Mouse (Mus musculus): ENCODE measurements around the gene Rpl37. TPM values are rescaled to one million over a fixed set of nuclear protein-coding genes. Genes with fewer than 3 reads are reported as not detected.

The Rpl37 gene
- total RNA-seq, 2 experiments from 2014 or later: 526 to 531 TPM

DNA sequence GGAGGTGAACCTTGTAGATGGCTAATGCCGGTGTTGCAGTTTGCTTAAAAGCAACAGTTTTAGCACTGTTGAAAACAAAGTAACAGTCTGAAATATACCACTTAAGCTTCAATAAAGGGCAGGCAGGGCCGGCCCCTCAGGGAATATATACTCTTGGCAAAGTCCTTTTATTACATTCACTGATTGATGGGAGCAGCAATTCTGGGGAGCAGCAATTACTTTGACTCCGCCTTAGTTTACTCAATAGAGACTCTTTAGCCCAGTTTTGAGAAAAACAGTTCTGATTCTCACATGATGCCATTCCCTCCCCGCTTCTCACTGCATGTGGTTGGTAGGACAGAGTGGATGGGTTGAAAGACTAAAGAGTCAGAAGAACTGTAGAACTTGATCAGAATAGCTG, 32.7 kb downstream of the Rpl37 start:
- no peak for DNase-seq (ENCODE audit: low spot score in 2 of 2)

DNA sequence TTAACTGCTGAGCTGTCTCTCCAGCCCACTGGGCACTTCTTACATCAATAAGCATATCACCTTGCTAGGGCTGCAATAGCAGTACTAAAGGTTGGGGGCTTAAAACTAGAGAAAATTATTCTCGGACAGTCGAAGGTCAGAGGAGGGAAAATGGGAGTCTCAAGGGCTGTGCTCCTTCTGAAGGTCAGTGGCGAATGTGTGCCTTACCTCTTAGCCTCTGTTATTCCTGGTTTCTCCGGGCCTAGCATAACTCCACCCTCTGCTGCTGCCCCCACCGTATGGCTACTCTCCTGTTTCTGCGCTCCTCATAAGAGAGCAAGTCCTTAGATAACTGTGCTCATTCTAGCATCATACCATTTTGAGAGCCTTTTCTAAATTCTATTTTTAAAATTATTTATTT, 35.7 kb downstream of the Rpl37 start:
- DNase-seq (ENCODE audit: low spot score in 2 of 2): no peak

DNA sequence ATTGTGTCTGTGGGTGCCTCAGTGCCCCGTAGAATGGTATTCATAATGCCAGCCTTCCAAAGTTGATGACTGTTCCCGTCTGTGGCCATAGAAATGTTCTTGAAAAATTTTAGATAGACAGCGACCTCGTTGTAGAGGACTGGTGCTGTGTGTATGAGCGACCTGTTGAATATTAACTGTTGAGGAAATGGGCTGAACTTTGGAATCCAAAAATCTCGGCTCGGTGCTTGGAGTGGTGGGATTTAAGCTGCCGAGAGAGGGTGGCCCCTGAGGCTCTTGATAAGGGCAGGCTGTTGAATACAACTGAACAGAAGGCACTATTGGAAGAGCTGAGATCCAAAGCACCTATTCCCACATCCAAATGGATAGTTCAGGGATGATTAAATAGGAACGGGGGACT, 38.2 kb downstream of the Rpl37 start:
- DNase-seq (ENCODE audit: low spot score in 2 of 2): no peak

DNA sequence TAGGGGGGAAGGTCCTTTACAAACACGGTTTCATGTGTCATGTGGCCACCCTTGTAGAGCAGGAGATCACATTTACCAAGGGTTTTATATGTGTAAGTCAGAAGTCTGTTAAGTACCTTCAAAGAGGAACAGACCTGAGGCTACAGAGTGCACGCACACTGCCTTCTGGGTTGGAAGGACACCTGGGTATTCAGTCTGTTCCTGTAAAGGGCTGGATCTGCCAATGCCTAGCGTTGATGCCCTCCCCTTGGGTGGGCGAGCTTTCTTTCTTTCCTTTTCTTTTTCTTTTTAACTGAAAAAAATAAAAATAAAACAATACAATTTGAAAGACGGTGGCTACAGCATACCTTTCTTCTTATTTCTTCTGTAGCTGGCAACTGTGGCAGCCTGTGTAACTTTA, 38.6 kb downstream of the Rpl37 start:
- no peak for DNase-seq (ENCODE audit: low spot score in 2 of 2)

DNA sequence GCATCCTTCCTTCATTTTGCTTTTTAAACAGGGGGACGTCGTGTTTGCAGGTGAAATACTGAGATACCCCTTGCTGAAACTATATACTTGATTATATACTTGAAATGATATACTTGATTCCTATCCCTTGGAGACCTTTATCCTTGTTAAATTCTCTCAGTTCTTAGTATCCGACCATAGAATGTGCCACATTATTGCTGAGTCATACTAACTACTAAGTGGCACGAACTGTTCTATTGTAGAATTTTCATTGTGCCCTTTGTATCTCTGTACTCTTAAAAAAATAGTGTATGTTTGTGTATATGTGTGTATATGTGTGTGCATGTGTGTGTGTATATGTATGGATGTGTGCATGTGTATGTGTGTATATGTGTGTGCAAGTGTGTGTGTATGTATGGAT, 39.9 kb downstream of the Rpl37 start:
- DNase-seq (ENCODE audit: low spot score in 2 of 2): no peak

DNA sequence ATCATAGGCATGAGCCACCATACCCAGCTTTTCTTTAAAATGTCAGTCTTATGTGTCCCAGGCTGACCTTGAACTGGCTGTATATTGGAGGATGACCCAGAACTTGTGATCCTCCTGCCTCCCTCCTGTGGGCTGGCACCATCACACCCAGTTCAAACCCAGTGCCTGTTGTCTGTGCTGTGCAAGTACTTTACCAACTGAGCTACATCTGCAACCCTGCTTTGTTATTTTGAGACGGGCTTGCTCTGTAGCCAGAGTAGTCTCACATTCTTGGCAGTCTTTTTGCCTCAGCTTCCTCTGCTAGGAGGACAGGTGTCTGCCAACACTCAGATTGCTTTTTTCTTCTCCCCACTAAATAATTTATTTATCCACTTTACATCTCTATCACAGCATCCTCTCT, 40.9 kb downstream of the Rpl37 start:
- no peak for DNase-seq (ENCODE audit: low spot score in 2 of 2)

DNA sequence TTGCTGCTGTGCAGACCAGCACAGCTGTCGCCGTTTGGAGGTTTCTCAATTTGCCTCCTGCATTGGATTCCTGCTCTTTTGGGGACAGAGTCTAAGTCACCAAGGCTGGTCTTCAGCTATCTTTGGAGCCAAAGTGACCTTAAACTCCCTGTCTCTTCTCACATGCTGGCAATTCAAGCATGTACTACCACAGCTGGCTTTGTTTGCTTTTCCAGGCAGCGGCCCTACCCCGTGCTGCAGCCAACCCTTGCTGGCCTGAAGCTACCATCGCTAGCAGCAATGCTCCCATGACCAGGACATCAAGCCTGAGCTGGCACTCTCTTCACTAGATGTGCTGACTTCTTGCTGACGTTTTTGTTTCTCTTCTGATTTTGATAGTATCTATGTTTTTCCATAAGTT, 42.4 kb downstream of the Rpl37 start:
- no peak for DNase-seq (ENCODE audit: low spot score in 2 of 2)

DNA sequence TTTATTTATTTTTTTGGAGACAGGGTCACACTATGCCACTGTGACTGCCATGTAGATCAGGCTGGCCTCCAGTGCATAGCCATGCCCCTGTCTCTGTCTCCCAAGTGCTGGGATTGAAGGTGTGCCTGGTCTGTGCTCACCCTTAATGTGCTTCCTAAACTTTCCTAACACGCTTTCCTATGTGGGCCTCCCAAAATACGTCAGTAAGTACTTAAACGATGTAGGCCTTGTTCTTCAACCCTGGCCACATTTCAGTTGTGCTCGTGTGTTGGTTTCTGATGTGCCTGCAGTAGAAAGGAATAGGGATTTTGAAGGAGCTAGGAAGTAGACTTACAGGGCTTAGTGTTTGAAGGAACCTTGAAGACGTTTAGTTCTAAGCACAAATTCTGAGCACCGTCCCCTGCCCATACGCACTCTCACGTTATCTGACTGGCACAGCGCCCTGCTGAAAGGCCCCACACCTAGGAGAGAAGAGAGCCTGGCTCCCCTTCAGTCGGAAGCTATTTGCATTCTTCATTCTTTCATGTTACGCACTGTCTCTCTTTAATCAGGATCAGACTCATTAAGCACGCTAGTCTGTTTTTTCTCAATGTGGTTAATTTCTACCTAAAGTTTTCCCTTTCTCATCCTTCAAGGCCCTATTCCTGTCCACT, 48.8 kb downstream of the Rpl37 start:
- DNase-seq (ENCODE audit: low spot score in 2 of 2): no peak

Other genes starting within 250 kb of the Rpl37 start
- gene Mroh2b, start 217.9 kb upstream of the Rpl37 start, total RNA-seq (2021): not detected
- 10 to 100 TPM; 13.3 to 13.8 TPM for gene C7, start 52.9 kb upstream of the Rpl37 start, total RNA-seq (2021)
- 1 to 10 TPM; 6.6 to 8.6 TPM for gene Card6, start 8.1 kb upstream of the Rpl37 start, total RNA-seq (2021)
- 10 to 100 TPM; 31.2 to 32.2 TPM for gene Prkaa1, start 27.2 kb downstream of the Rpl37 start, total RNA-seq (2021)
- gene Ttc33, start 68.9 kb downstream of the Rpl37 start, total RNA-seq (2021): 10 to 100 TPM; 47.3 to 55.2 TPM
- 1 to 10 TPM; 2.0 to 3.1 TPM for gene Ptger4, start 127.5 kb downstream of the Rpl37 start, total RNA-seq (2021)

Data from adrenal gland, postnatal 4 days (tissue).